Mouse (Mus musculus): ENCODE measurements around the gene Klf6.

Gene Klf6

GRCm38 (mm10) chr13:5895851-5896250, 34.6 kb downstream of the Klf6 start:
- no peak for DNase-seq (ENCODE audit: extremely low read depth, insufficient read length, low spot score)

GRCm38 (mm10) chr13:5897176-5897959, 36.1 kb downstream of the Klf6 start:
- DNase-seq (ENCODE audit: extremely low read depth, insufficient read length, low spot score) = no peak

- DNase-seq (ENCODE audit: extremely low read depth, insufficient read length, low spot score) = no peak
Measured at GRCm38 (mm10) chr13:5899021-5899420, 37.7 kb downstream of the Klf6 start.

GRCm38 (mm10) chr13:5899641-5900040, 38.4 kb downstream of the Klf6 start:
- DNase-seq (ENCODE audit: extremely low read depth, insufficient read length, low spot score) = no peak

- DNase-seq (ENCODE audit: extremely low read depth, insufficient read length, low spot score) = no peak
Measured at GRCm38 (mm10) chr13:5913201-5913600, 51.9 kb downstream of the Klf6 start.

- DNase-seq (ENCODE audit: extremely low read depth, insufficient read length, low spot score) = no peak
Measured at GRCm38 (mm10) chr13:5917360-5917759, 56.1 kb downstream of the Klf6 start.

- no peak for DNase-seq (ENCODE audit: extremely low read depth, insufficient read length, low spot score)
Measured at GRCm38 (mm10) chr13:5919966-5920365, 58.7 kb downstream of the Klf6 start.
